Mouse (Mus musculus): ENCODE measurements around the gene Tamm41. TPM values are rescaled to one million over a fixed set of nuclear protein-coding genes. Genes with fewer than 3 reads are reported as not detected.

The Tamm41 gene
- total and polyA plus RNA-seq, 2 experiments from 2014 or later = 33.7 to 49.0 TPM

GRCm38 (mm10) chr6:115007728-115008127 is 29.9 kb downstream of the Tamm41 start:
- Histone ChIP-seq H3K27me3 (ENCODE audit: insufficient read depth, low read length) (no peaks in the 10 kb centered on the region), H3K36me3 (ENCODE audit: insufficient read depth) (peaks cover 24% of the 10 kb centered on the region), H3K4me2 (ENCODE audit: low read depth) (no peak overlapping the region), H3K9me3 (ENCODE audit: low read length) (no peaks in the 10 kb centered on the region), H3K4me3 (ENCODE audit: low read depth, low read length) (no peak overlapping the region), H3K27ac (ENCODE audit: low read depth, low read length) (no peak overlapping the region), H3K9ac (no peak overlapping the region), H3K4me1 (ENCODE audit: insufficient read depth) (no peaks in the 10 kb centered on the region)
- DNase-seq (peak; percentile 80), ATAC-seq (peak; percentile 77)
- 25% methylated on average over 5 of the region's 5 CpGs for WGBS
- TF ChIP-seq CTCF (IDR thresholded peaks at IDR 0.05; ENCODE audit: low read depth) = peak; percentile 97

DNA sequence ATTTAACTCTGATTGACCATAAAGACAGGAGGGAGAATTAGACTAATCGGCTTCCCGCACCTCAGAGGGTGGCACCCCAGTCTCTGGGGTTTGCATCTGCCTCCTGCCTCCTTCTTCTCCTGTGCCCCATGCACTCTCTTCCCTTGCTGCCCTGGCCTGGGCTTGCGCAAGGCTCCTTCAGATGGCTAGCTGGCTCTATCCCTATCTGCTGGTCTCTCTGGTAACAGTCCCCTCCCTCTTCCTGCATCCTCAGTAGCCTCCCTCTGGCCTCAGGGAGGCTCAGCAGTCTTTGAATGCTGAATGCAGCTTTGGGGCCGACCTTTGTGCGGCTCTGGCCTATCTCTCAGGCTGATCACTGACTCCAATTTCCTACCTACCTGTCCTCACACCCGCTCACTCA is 30.7 kb downstream of the Tamm41 start:
- DNase-seq (no peak), ATAC-seq (no peak)
- WGBS = 56% methylated on average over 6 of the region's 6 CpGs

GRCm38 (mm10) chr6:115006065-115006464 is 31.6 kb downstream of the Tamm41 start:
- Histone ChIP-seq H3K4me1 (ENCODE audit: insufficient read depth) (no peaks in the 10 kb centered on the region), H3K27me3 (ENCODE audit: insufficient read depth, low read length) (no peaks in the 10 kb centered on the region), H3K4me2 (ENCODE audit: low read depth) (no peak overlapping the region), H3K4me3 (ENCODE audit: low read depth, low read length) (no peak overlapping the region), H3K9ac (no peak overlapping the region), H3K27ac (ENCODE audit: low read depth, low read length) (no peak overlapping the region), H3K36me3 (ENCODE audit: insufficient read depth) (peaks cover 14% of the 10 kb centered on the region), H3K9me3 (ENCODE audit: low read length) (no peaks in the 10 kb centered on the region)
- whole genome bisulfite sequencing = 70% methylated on average over 3 of the region's 3 CpGs
- DNase-seq (no peak), ATAC-seq (no peak)
- no peak for TF ChIP-seq CTCF (IDR thresholded peaks at IDR 0.05; ENCODE audit: low read depth)

More for the DNA sequence above, 30.7 kb downstream of the Tamm41 start:
- H3K4me2 ChIP-seq (ENCODE audit: low read depth) = no peak overlapping the region
- no peak overlapping the region for H3K27ac ChIP-seq (ENCODE audit: low read depth, low read length)
- H3K4me3 ChIP-seq (ENCODE audit: low read depth, low read length) = no peak overlapping the region
- TF ChIP-seq CTCF (IDR thresholded peaks at IDR 0.05; ENCODE audit: low read depth) = no peak
- H3K27me3 ChIP-seq (ENCODE audit: insufficient read depth, low read length) = no peaks in the 10 kb centered on the region
- H3K9me3 ChIP-seq (ENCODE audit: low read length) = no peaks in the 10 kb centered on the region
- H3K36me3 ChIP-seq (ENCODE audit: insufficient read depth) = peaks cover 20% of the 10 kb centered on the region
- no peaks in the 10 kb centered on the region for H3K4me1 ChIP-seq (ENCODE audit: insufficient read depth)
- no peak overlapping the region for H3K9ac ChIP-seq

DNA sequence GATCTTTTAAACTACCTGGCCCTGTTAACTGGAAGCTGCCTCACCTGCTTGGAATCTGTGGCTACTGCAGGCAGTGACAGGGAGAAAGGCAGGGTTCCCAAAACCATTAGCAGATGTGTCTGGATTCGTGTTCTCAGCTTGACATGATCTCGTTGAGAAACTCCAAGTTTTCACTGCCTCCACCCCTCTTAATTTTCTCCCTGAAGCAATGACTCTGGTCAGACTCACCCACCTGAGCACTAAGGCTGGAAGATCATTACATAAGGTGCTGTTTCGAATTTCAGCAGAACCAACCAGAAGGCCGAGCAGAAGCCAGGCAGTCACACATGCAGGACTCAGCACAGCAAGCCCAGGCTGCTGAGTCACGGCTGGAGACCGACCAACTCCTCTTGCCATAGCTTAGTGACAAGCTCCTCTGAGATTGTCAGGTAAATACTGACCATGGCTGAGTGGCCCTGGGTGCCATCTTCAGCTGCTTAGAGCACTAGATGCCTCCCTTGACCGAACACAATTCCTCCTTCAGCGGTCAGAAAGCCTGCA is 32.3 kb downstream of the Tamm41 start:
- WGBS = 86% methylated on average over 8 of the region's 8 CpGs
- DNase-seq = no peak
- no peaks in the 10 kb centered on the region for H3K9me3 ChIP-seq (ENCODE audit: low read length)
- H3K27ac ChIP-seq (ENCODE audit: low read depth, low read length) = no peak overlapping the region
- peaks cover 10% of the 10 kb centered on the region for H3K36me3 ChIP-seq (ENCODE audit: insufficient read depth)
- H3K9ac ChIP-seq = no peak overlapping the region
- TF ChIP-seq CTCF (IDR thresholded peaks at IDR 0.05; ENCODE audit: low read depth) = no peak
- H3K4me3 ChIP-seq (ENCODE audit: low read depth, low read length) = no peak overlapping the region
- no peaks in the 10 kb centered on the region for H3K4me1 ChIP-seq (ENCODE audit: insufficient read depth)
- ATAC-seq = no peak
- no peaks in the 10 kb centered on the region for H3K27me3 ChIP-seq (ENCODE audit: insufficient read depth, low read length)
- H3K4me2 ChIP-seq (ENCODE audit: low read depth) = no peak overlapping the region

DNA sequence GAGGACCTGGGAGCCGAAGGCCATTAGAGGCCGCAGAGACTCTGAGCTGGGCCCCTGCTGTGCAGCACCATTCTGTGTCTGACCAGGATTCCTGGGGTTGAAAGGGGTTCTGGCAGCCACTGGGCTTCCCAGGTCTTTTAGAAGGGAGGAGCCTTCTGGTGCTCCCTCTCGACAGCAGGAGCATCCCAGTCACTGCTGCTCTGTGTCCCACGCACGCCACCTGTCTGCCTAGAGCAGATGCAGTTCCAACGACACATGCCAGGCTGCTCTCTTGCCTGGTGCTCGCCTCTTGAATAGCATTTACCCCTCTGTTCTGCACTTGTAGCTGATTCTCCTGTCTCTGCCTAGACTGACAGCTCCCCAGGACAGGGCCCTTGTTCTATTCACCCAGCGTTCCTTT is 33.0 kb downstream of the Tamm41 start:
- Histone ChIP-seq H3K4me1 (ENCODE audit: insufficient read depth) (no peaks in the 10 kb centered on the region), H3K4me2 (ENCODE audit: low read depth) (no peak overlapping the region), H3K27me3 (ENCODE audit: insufficient read depth, low read length) (no peaks in the 10 kb centered on the region), H3K9me3 (ENCODE audit: low read length) (no peaks in the 10 kb centered on the region), H3K36me3 (ENCODE audit: insufficient read depth) (0 out of 2 replicates have a peak, but pooled peaks cover 4% of the 10 kb centered on the region), H3K4me3 (ENCODE audit: low read depth, low read length) (no peak overlapping the region), H3K9ac (no peak overlapping the region), H3K27ac (ENCODE audit: low read depth, low read length) (no peak overlapping the region)
- WGBS = 65% methylated on average over 8 of the region's 8 CpGs
- peak; percentile 30 for DNase-seq
- no peak for ATAC-seq
- no peak for TF ChIP-seq CTCF (IDR thresholded peaks at IDR 0.05; ENCODE audit: low read depth)

- WGBS = 87% methylated on average over 16 of the region's 16 CpGs
- Histone ChIP-seq H3K4me3 (ENCODE audit: low read depth, low read length) (no peak overlapping the region), H3K36me3 (ENCODE audit: insufficient read depth) (no peaks in the 10 kb centered on the region), H3K27ac (ENCODE audit: low read depth, low read length) (no peak overlapping the region), H3K9ac (no peak overlapping the region), H3K9me3 (ENCODE audit: low read length) (0 out of 2 replicates have a peak, but pooled peaks cover 2% of the 10 kb centered on the region), H3K4me2 (ENCODE audit: low read depth) (no peak overlapping the region), H3K4me1 (ENCODE audit: insufficient read depth) (no peaks in the 10 kb centered on the region), H3K27me3 (ENCODE audit: insufficient read depth, low read length) (no peaks in the 10 kb centered on the region)
- DNase-seq (no peak), ATAC-seq (no peak)
- no peak for TF ChIP-seq CTCF (IDR thresholded peaks at IDR 0.05; ENCODE audit: low read depth)
Observed at GRCm38 (mm10) chr6:114998374-114999031, 39.2 kb downstream of the Tamm41 start.

DNA sequence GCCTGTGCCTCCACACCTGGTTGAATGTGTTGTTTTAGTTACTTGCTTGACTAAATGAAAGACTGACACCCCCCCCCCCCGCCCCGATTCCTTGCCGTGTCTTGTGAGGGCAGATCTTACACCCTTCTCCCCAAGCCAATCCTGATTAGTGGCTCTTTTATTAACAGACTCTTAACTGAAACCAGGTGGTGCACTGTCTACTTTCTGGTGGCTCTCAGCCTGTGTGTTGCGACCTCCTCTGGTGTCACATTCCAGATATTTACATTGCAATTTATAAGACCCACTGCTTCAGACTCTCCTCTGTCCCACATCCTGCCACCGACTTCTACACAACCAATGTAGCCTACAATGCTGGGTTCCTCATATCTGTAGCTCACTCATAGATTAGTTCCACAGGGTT is 40.2 kb downstream of the Tamm41 start:
- H3K9me3 ChIP-seq (ENCODE audit: low read length) = 0 out of 2 replicates have a peak, but pooled peaks cover 2% of the 10 kb centered on the region
- H3K27me3 ChIP-seq (ENCODE audit: insufficient read depth, low read length) = no peaks in the 10 kb centered on the region
- no peak for ATAC-seq
- no peak for TF ChIP-seq CTCF (IDR thresholded peaks at IDR 0.05; ENCODE audit: low read depth)
- H3K9ac ChIP-seq = no peak overlapping the region
- no peak overlapping the region for H3K27ac ChIP-seq (ENCODE audit: low read depth, low read length)
- H3K4me2 ChIP-seq (ENCODE audit: low read depth) = no peak overlapping the region
- no peak for DNase-seq
- H3K4me3 ChIP-seq (ENCODE audit: low read depth, low read length) = no peak overlapping the region
- H3K36me3 ChIP-seq (ENCODE audit: insufficient read depth) = no peaks in the 10 kb centered on the region
- 83% methylated on average over 5 of the region's 5 CpGs for WGBS
- H3K4me1 ChIP-seq (ENCODE audit: insufficient read depth) = no peaks in the 10 kb centered on the region
